Mouse (Mus musculus) frontal cortex, postnatal 14 days (tissue): ENCODE data around the gene Lamp2.
A peak's percentile ranks its signal among the peaks of the same experiment; 100 is the strongest.
"Not testable (repeated sequence)": the region's sequence is repeated elsewhere in the genome, so short reads cannot be mapped to it uniquely, and the experiment has no call there.

ENCODE experiments used
- DNase-seq, 2 experiments: peaks; one replicate each; pipeline ENCODE4 v3.0.0; 2022; ENCODE audit warnings: low spot score in 2 of 2

The Lamp2 gene

GRCm38 (mm10) chrX:38455890-38456634, at the start of gene Lamp2:
Gene Lamp2, minus strand, starts transcription at chrX:38456454.
- DNase-seq = peak; percentile 54 to 63

GRCm38 (mm10) chrX:38504846-38505245, 48.6 kb upstream of the Lamp2 start:
- DNase-seq = no peak

GRCm38 (mm10) chrX:38502182-38502581, 45.9 kb upstream of the Lamp2 start:
- not testable (repeated sequence) for DNase-seq

GRCm38 (mm10) chrX:38485464-38485863, 29.2 kb upstream of the Lamp2 start:
- DNase-seq = not testable (repeated sequence)

GRCm38 (mm10) chrX:38478583-38478982, 22.3 kb upstream of the Lamp2 start:
- no peak for DNase-seq

- DNase-seq = peak; percentile 24 to 52
These were observed 17.5 kb upstream of the Lamp2 start for GRCm38 (mm10) chrX:38473537-38474299.

GRCm38 (mm10) chrX:38473164-38473536, 16.9 kb upstream of the Lamp2 start:
- no peak for DNase-seq

GRCm38 (mm10) chrX:38466236-38466635, 10.0 kb upstream of the Lamp2 start:
- DNase-seq = no peak

- no peak for DNase-seq
These were observed 6.9 kb upstream of the Lamp2 start for GRCm38 (mm10) chrX:38463160-38463559.

- no peak for DNase-seq
These were observed 5.8 kb upstream of the Lamp2 start for GRCm38 (mm10) chrX:38462101-38462500.

- no peak for DNase-seq
These were observed 4.6 kb upstream of the Lamp2 start for GRCm38 (mm10) chrX:38460887-38461286.

- DNase-seq = no peak
These were observed 2.8 kb upstream of the Lamp2 start for GRCm38 (mm10) chrX:38459076-38459475.

- no peak for DNase-seq
These were observed 367 bp upstream of the Lamp2 start for GRCm38 (mm10) chrX:38456635-38457006.

GRCm38 (mm10) chrX:38455474-38455873, 780 bp downstream of the Lamp2 start:
- DNase-seq = no peak

GRCm38 (mm10) chrX:38454900-38455299, 1.4 kb downstream of the Lamp2 start:
- DNase-seq = no peak

- DNase-seq = no peak
These were observed 2.3 kb downstream of the Lamp2 start for GRCm38 (mm10) chrX:38453924-38454323.

- DNase-seq = no peak
These were observed 5.8 kb downstream of the Lamp2 start for GRCm38 (mm10) chrX:38450476-38450875.

GRCm38 (mm10) chrX:38445705-38446104, 10.5 kb downstream of the Lamp2 start:
- no peak for DNase-seq

GRCm38 (mm10) chrX:38442425-38442824, 13.8 kb downstream of the Lamp2 start:
- DNase-seq = no peak

GRCm38 (mm10) chrX:38439629-38440028, 16.6 kb downstream of the Lamp2 start:
- no peak for DNase-seq

GRCm38 (mm10) chrX:38438147-38438791, 18.0 kb downstream of the Lamp2 start:
- DNase-seq = peak; percentile 38 to 64

- DNase-seq = no peak
These were observed 26.8 kb downstream of the Lamp2 start for GRCm38 (mm10) chrX:38429455-38429854.
